Mouse (Mus musculus) T-cell, adult 2 months (primary cell): ENCODE data around the gene Ctf2.
"Not testable (repeated sequence)": the region's sequence is repeated elsewhere in the genome, so short reads cannot be mapped to it uniquely, and the experiment has no call there.

Experiments
- DNase-seq: peaks from one replicate; pipeline ENCODE4 v3.0.0; 2022; ENCODE audit warnings: low spot score

Ctf2 gene

GRCm38 (mm10) chr7:127732066-127732465, at the start of gene Ctf2:
Gene Ctf2 (minus strand): TSS chr7:127732166.
- not testable (repeated sequence) for DNase-seq

GRCm38 (mm10) chr7:127778350-127778749, 46.4 kb upstream of the Ctf2 start:
- no peak for DNase-seq

DNA sequence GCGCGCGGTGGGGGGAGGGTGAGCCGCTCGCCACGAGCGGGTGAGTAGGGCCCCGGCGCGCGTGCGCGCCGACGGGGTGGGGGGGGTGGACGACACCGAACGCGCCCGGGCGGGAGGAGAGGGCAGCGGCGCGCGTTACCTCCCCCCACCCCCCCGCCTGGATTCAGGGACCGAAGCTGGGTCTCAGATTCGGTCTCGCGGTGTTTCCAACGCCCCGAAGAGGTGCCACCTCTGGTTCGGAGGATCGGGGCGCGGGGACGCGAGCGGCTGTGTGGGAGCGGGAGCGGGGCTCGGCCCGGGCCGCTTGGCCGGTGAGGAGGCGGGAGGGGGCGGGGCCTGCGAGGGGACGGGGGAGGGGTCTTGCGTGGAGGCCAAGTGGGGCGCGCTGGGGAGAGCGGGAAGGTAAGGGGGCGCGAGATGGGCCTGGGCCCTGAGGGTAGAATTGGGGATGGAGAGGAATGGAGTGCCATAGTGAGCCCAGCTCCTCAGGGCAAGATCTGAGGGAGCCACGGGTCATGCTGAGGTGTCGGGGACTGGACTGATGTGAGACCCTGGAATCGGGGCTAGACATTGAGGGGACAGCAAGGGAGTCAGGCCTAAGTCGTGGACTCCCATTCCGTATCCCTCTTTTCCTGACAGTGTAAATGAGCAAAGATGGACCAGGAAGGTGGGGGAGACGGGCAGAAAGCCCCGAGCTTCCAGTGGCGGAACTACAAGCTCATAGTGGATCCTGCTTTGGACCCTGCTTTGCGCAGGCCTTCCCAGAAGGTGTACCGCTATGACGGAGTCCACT, 45.7 kb upstream of the Ctf2 start:
- DNase-seq = peak; percentile 46

DNA sequence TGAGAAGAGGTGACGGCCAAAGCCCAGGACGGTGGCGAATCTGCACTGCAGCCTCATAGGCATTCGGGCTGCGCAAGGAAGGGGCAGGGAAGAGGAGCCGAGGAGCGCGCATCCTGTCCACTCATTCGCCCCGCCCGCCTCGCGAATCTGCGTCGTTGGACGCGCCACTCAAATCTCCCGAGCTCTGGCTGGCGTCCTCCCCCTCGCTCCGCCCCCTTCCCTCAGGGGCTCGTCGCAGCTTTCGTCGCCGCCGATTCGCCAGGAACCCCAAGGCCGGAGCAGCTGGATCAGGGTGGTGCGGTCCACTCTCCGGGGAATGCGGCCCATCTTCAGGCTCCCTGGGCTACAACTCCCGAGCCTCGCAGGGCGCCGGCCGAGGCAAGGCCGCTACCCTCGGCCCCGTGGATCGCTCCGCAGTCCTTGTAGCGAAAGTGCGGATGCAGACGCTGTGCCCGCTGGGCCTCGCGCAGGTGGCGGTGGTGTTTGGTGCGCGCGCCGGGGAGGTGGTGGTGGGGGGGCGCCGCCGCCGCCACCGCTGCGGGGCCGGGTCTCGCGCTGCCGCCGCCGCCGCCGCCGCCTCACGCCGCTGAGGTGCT, 45.0 kb upstream of the Ctf2 start:
- peak; percentile 97 for DNase-seq

GRCm38 (mm10) chr7:127776426-127776825, 44.5 kb upstream of the Ctf2 start, which contains the start of gene Setd1a:
Gene Setd1a (plus strand): TSS chr7:127776670.
- peak; percentile 71 for DNase-seq

GRCm38 (mm10) chr7:127775837-127776236, 43.9 kb upstream of the Ctf2 start:
- DNase-seq = not testable (repeated sequence)

DNA sequence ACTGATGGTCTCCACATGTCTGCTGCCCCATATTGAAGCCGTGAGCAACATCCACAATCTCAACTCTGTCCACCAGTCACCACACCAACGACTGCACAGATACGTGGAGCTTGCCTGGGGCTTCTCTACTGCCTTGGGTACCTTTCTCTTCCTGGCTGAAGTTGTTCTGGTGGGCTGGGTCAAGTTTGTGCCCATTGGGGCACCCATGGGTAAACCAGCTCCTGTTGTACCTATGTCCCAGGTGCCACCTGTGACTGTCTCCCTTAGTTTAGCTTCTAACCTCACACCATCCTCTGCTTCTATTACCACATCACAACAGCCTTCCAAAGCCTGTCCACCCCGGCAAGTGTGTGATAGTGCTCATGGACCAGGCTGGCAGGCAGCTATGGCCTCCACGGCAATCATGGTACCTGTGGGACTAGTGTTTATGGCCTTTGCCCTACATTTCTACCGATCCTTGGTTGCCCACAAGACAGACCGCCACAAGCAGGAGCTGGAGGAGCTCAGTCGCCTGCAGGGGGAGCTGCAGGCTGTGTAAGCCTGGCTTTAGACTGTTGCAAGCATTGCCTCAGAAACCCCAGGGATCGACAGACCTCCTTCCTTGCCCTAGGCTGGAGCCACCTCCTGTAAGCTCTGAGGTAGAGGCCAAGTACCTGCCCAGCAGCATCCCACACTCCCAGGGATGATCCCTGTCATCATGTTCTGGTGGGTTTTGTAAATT, 41.9 kb upstream of the Ctf2 start:
- peak; percentile 80 for DNase-seq

DNA sequence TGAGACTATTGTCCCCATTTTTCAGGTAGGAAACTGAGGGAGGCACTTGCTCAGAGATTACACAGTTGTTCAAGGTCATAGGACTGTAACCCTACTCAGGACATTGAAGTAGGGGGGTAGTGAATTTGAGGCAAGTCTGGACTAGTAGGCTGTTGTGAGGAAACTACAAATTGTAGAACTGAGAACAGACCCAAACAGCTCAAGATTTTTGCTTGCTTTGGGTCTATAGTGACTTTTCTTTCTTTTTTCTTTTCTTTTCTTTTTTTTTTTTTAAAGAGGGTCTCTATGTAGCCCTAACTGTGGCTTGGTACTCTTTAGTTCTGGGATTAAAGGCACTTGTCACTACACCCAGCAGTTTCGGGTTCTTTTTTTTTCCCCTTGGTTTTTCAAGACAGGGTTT, 40.6 kb upstream of the Ctf2 start:
- no peak for DNase-seq

GRCm38 (mm10) chr7:127772080-127772479, 40.1 kb upstream of the Ctf2 start:
- no peak for DNase-seq

DNA sequence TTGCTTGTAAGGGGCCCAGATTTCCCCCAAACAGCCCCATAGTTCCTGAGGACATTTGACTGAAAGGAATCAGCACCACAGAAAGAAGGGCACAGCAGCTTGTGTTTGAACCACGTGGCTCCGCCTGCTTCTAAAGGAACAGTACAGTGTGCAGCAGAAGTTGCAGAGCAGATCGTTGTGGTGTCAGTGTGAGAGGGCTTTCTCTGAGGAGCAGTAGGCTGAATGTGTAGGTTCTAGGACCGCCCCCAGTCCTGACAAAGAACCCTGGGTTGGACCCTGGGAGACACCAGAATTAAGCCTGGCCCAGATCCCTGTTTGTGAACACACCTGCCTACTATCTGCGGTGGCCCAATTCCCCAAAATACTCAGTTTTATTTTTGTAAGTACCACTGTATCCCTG, 39.3 kb upstream of the Ctf2 start:
- no peak for DNase-seq

GRCm38 (mm10) chr7:127770039-127770905, 38.3 kb upstream of the Ctf2 start:
- no peak for DNase-seq

GRCm38 (mm10) chr7:127769651-127770038, 37.7 kb upstream of the Ctf2 start, which contains the start of gene Orai3:
Gene Orai3 (plus strand): TSS chr7:127769815.
- peak; percentile 47 for DNase-seq

DNA sequence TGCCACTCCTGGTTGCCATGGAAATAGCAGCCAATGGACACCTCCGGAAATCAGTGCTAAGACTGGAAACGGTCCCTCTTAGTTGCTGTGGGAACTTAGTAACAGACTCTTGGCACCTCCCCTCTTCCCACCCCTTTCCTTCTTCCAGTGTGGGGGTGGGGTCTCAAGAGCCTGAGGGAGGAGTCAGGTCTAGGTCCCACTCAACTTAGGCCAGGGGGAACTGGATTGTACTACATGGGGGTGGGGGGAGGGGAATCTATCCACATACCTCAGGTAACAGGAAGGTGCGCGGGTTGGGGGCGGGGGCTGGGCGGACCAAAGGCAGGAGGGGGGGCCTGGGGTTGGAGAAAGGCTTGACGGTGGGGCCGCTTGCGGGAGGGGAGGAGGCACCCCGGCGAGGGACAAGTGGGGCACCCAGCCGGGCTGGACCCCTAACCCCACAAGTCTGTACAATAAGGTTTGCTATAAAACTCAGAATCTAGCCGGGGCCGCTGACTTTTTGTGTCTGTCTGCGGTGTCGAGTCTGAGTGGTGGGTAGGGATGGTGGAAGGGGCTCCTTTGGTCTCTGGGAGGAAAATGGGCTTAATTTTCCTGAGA, 37.1 kb upstream of the Ctf2 start:
- DNase-seq = peak; percentile 61

DNA sequence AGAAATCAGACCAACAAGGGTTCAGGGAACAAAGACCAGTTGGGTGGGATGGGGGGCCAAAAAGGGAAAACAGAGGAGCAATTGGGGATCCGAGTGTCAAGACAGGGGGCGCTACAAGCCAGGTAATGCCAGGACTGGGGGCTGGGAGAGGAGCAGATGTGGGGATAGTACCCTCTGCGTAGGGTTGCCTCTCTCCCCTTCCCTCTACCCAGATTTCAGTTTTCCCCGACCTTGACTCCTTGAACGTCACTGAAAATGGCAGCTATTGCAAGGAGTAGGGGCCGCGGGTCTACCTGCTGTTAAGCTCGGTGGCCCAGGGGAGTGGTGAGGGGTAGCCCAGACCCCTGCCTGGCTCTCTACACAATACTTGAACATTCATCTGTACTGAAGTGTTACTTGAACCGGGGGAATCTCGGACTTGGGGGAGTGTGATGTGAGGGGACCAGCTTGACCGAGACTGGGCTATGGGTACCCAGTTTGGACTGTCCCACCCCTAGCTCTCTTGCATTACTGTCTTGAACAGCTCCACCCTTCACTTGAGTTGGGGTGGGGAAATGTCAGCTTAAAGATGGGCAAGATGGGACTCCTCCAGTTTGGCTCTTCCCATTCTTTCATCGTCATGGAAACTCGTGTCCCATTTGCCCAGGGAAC, 36.5 kb upstream of the Ctf2 start:
- DNase-seq = no peak

- DNase-seq = no peak
Measured at GRCm38 (mm10) chr7:127767671-127768345, 35.8 kb upstream of the Ctf2 start.

- no peak for DNase-seq
Measured at GRCm38 (mm10) chr7:127766851-127767609, 35.1 kb upstream of the Ctf2 start.

DNA sequence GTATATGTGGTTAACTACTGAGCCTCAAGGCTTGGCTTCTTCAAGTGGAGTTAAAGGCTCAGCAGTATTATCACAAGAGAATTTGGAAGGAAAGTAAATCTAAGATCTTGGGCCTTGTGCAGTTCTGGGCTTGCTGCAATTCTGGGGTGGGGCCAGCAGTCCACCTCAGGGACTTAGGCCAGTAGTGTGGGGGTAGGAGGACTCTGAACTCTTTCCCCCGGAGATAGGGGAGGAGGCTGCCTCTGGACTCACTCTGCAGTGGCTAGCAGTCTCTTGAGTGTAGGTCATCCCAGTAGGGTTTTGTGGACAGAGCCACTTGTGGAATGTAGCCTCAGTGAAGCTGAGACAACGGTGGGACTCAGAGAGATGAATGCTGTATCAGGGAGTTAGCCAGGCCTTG, 33.8 kb upstream of the Ctf2 start:
- no peak for DNase-seq

DNA sequence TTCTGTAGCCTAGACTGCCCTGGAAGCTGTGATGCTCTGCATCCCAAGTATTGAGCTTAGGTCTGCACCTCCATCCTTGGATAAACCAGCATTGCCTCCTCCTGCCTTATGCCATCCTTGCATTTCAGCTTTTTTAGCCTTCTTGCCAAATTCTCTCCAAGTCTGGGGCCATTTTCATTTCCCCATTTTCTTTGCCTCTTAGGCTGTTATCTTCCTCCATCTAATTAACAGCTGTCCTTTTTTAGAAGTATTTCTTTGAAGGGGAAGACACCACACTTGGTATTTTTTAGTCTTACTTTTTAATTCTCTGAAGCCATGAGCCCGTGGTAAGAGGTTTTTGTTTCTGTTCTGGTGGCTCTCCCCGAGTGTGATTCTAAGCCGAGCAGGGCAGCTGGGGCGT, 31.7 kb upstream of the Ctf2 start:
- DNase-seq = no peak

DNA sequence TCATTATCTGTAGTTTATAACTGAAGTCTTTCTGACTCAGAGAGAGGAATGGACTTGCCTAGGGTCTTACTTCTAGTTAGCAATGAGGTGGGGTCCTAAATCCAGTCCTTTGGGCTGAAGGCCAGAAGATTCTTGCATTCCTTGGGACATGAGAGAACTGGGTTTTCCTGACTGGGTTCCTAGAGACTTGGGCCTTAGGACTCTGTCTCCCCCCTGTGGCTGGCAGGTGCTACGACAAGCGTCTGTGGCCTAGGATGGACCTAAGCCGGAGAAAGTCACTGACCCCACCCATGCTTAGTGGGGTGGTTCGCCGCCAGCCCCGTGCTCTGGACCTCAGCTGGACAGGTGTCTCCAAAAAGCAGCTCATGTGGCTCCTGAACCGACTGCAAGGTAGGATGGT, 29.1 kb upstream of the Ctf2 start:
- peak; percentile 42 for DNase-seq

DNA sequence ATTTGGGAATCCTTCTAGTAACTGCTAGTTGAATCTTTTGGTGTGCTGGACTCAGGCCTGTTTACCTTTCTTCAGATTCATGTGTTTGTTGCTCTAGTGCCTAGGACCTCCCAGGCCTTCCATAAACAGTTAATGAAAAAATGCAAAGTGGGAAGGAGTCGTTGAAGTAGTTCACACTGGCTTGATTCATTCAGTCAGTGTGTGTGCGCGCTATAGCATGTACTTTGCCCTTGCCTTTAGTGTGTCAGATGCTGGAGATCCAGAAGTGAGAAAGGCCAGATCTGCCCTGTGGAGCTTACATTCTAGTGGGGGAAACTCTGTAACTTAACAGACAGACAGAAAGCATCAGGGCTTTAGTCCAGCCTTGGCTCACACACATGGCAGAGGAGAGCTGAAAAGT, 28.5 kb upstream of the Ctf2 start:
- DNase-seq = no peak
